Mouse (Mus musculus) lung, embryonic 16.5 days (tissue): ENCODE measurements around the gene Lhx1. TPM values are rescaled to one million over a fixed set of nuclear protein-coding genes. Genes with fewer than 3 reads are reported as not detected.

Experiments
- ATAC-seq: fragments of 200-750 bp; cut with Nextera tagmentation; 2 replicates; pipeline ENCODE4 v1.8.0; 2017; ENCODE audit warnings: low read depth, mild to moderate bottlenecking, moderate library complexity
- H3K27ac ChIP-seq: fragments of 300-500 bp; sonication (generic); 2 replicates; pipeline ENCODE4 v1.5.1; 2014; ENCODE audit warnings: mild to moderate bottlenecking, control low read depth, low read length
- H3K27me3 ChIP-seq: fragments of 300-500 bp; sonication (generic); 2 replicates; pipeline ENCODE4 v1.6.1; 2014; ENCODE audit warnings: low read depth, low read length, mixed read lengths; ENCODE audit not compliant: control insufficient read depth, insufficient read depth
- H3K36me3 ChIP-seq: fragments of 300-500 bp; sonication (generic); 2 replicates; pipeline ENCODE4 v1.6.1; 2014; ENCODE audit warnings: low read length; ENCODE audit not compliant: control insufficient read depth, insufficient read depth
- H3K4me1 ChIP-seq: fragments of 300-500 bp; sonication (generic); replicated peaks from 2 replicates; pipeline ENCODE4 v1.6.1; 2014; ENCODE audit warnings: low read length, mixed read lengths; ENCODE audit not compliant: control insufficient read depth, insufficient read depth
- H3K4me2 ChIP-seq: fragments of 300-500 bp; sonication (generic); 2 replicates; pipeline ENCODE4 v1.6.1; 2014; ENCODE audit warnings: low read depth, low read length, control low read depth
- H3K4me3 ChIP-seq: fragments of 300-500 bp; sonication (generic); 2 replicates; pipeline ENCODE4 v1.5.1; 2014; ENCODE audit warnings: mild to moderate bottlenecking, low read length, control low read depth
- H3K9ac ChIP-seq: fragments of 300-500 bp; sonication (generic); 2 replicates; pipeline ENCODE4 v1.6.1; 2014; ENCODE audit warnings: low read length, control low read depth
- H3K9me3 ChIP-seq: fragments of 300-500 bp; sonication (generic); 2 replicates; pipeline ENCODE4 v1.6.1; 2016; ENCODE audit warnings: low read length; ENCODE audit not compliant: control insufficient read depth
- WGBS: fragments of 180-500 bp; shearing (Covaris S2); extraction: QIAGEN DNeasy Blood & Tissue Kit; methylation state at CpG from one replicate; pipeline ENCODE4 v1.1.7; 2014; 5-methylcytosine and 5-hydroxymethylcytosine counted together
- polyA plus RNA-seq: library from polyadenylated mRNA; unstranded; fragments of >200 nt; fragmentation: Nextera tagmentation; extraction: Ambion mirVana; gene quantifications from 2 replicates; pipeline ENCODE4 v1.2.1, GENCODE M21; 2015

Gene Lhx1
- polyA plus RNA-seq, 1 experiment from 2014 or later, result not detected

DNA sequence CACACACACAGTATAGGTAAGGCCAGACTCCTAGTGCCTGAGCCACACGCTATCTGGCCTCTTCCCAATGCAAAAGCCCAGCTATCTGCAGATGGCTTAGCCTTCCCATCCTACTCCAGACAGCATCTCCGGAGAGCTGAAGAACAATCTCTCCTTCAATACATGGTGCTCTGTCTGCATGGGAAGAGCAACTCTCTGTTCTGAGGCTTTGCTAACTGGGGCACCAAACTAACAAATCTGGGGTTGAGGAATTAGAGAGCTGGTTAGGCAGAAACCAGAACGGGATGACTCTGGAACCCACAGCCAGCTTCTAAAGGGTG, 4.3 kb downstream of the Lhx1 start:
- Histone ChIP-seq H3K27ac (no peak overlapping the region), H3K4me1 (peaks cover 30% of the 10 kb centered on the region), H3K4me2 (no peak overlapping the region), H3K36me3 (no peaks in the 10 kb centered on the region), H3K4me3 (no peak overlapping the region), H3K9me3 (no peaks in the 10 kb centered on the region; the same call in 1 of the 2 replicates), H3K27me3 (peaks cover 91% of the 10 kb centered on the region), H3K9ac (no peak overlapping the region)
- ATAC-seq, result no peak
- WGBS, result 50% methylated on average over 3 of the region's 3 CpGs

DNA sequence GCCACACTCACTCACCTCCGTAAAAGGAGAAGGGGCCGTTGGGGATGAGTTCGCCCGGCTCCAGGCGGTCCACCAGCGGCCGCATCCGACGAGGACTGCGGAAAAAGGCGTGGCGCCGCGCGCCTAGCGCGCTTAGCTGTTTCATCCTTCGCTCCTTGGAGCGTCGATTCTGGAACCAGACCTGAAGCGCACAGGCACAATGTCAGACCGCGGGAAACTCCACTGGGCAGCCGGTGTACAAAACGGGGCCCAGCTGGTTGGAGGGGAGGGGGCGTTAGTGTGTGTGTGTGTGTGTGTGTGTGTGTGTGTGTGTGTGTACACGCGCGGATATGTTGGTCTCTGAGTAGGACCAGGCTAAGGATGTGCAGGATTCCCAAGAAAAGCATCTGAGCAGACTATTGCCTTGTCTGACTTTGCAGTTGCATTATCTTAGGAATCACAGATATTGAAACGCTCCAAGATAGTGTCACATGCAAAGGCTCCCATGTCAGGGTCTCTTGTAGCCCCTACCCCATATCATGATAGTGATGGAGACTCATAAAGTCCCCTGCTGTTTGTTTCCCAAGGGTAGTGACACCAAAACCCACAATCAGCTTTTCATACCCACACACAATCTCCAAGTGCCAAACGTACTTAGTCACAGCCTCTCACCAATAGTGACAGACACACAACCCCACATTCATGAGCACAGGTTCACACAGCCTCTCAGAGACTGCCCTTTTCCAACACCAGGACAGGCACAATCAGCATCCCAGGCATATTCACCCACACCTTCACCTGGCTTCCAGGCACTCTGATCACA, 4.9 kb downstream of the Lhx1 start:
- Histone ChIP-seq H3K4me1 (peaks cover 24% of the 10 kb centered on the region), H3K4me2 (no peak overlapping the region), H3K27ac (no peak overlapping the region), H3K4me3 (no peak overlapping the region), H3K9me3 (no peaks in the 10 kb centered on the region; the same call in 1 of the 2 replicates), H3K36me3 (no peaks in the 10 kb centered on the region), H3K9ac (no peak overlapping the region), H3K27me3 (peaks cover 91% of the 10 kb centered on the region)
- ATAC-seq, result no peak
- WGBS, result 14% methylated on average over 30 of the region's 31 CpGs

DNA sequence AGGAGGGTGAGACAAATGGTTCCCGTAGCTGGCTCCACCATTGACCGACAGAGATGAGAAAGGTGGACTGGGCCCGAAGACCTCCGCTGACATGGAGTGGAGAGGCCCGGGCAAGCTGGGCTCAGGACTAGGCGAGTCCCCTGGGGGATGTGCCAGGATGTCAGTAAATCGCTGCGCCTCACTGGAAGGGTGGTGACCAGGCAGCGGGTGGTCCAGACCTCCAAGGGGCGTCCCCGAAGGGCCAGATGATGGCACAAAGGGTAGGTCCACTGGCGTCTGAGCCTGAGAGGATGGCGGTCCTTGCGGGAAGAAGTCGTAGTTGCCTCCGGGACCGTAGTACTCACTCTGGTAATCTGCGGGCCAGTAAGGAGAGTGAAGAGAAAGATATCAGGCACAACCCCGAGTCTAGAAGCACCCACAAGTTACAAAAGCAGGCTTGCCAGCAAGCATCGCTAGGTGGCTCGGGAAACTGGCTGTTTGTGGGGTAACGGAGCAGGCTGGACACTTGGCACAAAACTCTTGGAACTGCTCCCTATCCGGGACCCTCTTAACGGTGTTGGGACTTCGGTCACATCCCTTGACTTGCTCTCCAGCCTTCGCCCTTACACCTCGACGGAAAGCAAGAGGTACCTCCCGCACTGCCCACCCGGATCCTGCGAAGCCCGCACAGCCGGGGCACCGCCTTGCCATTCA, 5.6 kb downstream of the Lhx1 start:
- WGBS, result 31% methylated on average over 34 of the region's 34 CpGs
- peaks cover 91% of the 10 kb centered on the region for H3K27me3 ChIP-seq
- H3K9ac ChIP-seq, result no peak overlapping the region
- H3K4me1 ChIP-seq, result peaks cover 17% of the 10 kb centered on the region
- H3K9me3 ChIP-seq, result no peaks in the 10 kb centered on the region; the same call in 1 of the 2 replicates
- ATAC-seq, result no peak
- H3K36me3 ChIP-seq, result no peaks in the 10 kb centered on the region
- H3K27ac ChIP-seq, result no peak overlapping the region
- no peak overlapping the region for H3K4me3 ChIP-seq
- no peak overlapping the region for H3K4me2 ChIP-seq

- no peak overlapping the region for H3K4me2 ChIP-seq
Measured at GRCm38 (mm10) chr11:84519036-84519435, 6.3 kb downstream of the Lhx1 start.

DNA sequence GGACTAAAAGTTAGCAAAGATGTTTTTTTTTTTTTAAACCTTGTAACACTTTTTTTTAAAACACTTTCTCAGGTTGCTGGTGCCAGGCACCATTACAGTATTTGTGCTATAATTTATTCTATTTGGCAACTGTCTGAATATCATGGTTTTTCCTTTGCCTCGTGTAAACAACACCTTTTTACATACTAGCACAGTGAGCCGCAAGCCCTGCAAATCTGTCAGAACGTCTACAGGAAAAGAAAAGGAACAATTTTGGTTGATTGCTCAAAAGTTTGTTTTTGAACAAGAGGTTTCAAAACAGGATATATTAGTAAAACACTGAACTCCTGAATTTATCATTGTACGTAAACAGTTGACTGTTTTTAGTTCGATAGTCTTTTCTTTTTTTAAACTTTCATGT, 7.1 kb downstream of the Lhx1 start:
- H3K9me3 ChIP-seq, result no peaks in the 10 kb centered on the region; the same call in 1 of the 2 replicates
- H3K4me2 ChIP-seq, result no peak overlapping the region
- H3K27me3 ChIP-seq, result peaks cover 84% of the 10 kb centered on the region
- ATAC-seq, result no peak
- no peaks in the 10 kb centered on the region for H3K36me3 ChIP-seq
- 59% methylated on average over 5 of the region's 5 CpGs for WGBS
- H3K27ac ChIP-seq, result no peak overlapping the region
- no peak overlapping the region for H3K9ac ChIP-seq
- H3K4me1 ChIP-seq, result peaks cover 14% of the 10 kb centered on the region
- no peak overlapping the region for H3K4me3 ChIP-seq

More at GRCm38 (mm10) chr11:84519036-84519435, 6.3 kb downstream of the Lhx1 start:
- Histone ChIP-seq H3K9me3 (no peaks in the 10 kb centered on the region; the same call in 1 of the 2 replicates), H3K27me3 (peaks cover 92% of the 10 kb centered on the region), H3K36me3 (no peaks in the 10 kb centered on the region), H3K4me3 (no peak overlapping the region), H3K4me1 (peaks cover 17% of the 10 kb centered on the region), H3K9ac (no peak overlapping the region), H3K27ac (no peak overlapping the region)
- no peak for ATAC-seq
- WGBS, result 54% methylated on average over 12 of the region's 12 CpGs

GRCm38 (mm10) chr11:84517431-84517830, 7.9 kb downstream of the Lhx1 start:
- H3K9me3 ChIP-seq, result no peaks in the 10 kb centered on the region; the same call in 1 of the 2 replicates
- H3K27ac ChIP-seq, result no peak overlapping the region
- ATAC-seq, result no peak
- no peak overlapping the region for H3K9ac ChIP-seq
- WGBS, result 46% methylated on average over 2 of the region's 2 CpGs
- H3K4me3 ChIP-seq, result no peak overlapping the region
- H3K4me2 ChIP-seq, result no peak overlapping the region
- H3K36me3 ChIP-seq, result no peaks in the 10 kb centered on the region
- H3K27me3 ChIP-seq, result peaks cover 76% of the 10 kb centered on the region
- H3K4me1 ChIP-seq, result peaks cover 12% of the 10 kb centered on the region; the same call in 1 of the 2 replicates

GRCm38 (mm10) chr11:84516501-84517240, 8.7 kb downstream of the Lhx1 start:
- Histone ChIP-seq H3K36me3 (no peaks in the 10 kb centered on the region), H3K9me3 (no peaks in the 10 kb centered on the region; the same call in 1 of the 2 replicates), H3K4me3 (no peak overlapping the region), H3K27ac (no peak overlapping the region), H3K27me3 (peaks cover 68% of the 10 kb centered on the region), H3K4me1 (peaks cover 8% of the 10 kb centered on the region; the same call in 1 of the 2 replicates), H3K9ac (no peak overlapping the region), H3K4me2 (no peak overlapping the region)
- 15% methylated on average over 14 of the region's 14 CpGs for WGBS
- no peak for ATAC-seq

DNA sequence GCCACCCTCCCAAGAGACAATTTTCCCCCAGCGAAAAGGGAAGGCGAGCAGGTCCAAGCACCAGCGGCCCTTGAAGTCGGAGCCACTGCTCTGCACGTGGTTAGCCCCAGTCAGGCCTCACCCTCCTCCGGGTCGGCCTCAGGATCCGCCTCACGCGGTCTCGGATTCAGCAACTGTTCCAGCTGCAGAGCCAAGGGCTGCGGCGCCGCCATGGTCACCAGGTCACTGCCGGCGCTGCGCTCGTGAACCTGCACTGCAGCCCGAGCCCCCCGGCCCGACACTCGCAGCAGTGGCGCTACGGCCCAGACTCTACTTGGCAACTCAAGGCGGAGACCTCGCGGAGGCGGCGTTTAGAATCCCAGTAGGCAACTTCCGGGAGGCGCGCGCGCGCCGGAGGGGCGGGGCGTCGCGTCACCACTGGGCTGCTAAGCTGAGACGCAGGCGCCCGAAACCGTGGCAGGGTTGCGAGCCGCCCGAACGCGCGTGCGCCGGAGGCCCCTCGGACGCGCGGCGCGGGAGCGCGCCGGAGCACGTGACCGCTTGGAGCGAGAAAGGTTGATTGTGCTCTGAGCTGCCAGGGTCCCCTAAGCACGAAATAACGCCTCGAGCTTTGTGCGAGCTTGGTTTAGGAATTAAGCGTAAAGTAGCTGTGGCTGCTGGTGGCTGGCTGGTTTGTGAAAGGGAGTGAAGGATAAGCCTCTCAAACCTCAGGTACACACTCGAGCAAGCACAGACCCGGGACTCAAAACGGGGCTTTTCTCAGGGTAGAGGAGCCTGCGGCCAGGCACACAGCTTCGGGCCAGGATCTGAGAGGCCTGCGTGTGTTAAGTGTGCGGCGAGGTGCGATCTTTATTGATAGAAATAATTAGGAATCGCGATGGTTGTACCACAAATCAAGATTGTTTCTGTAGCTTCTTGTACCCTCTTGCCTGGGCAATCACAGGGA, 11.9 kb downstream of the Lhx1 start, which contains the start of gene Aatf:
Aatf (minus strand) TSS at position 352 of the 946 bp plus-strand sequence.
- Histone ChIP-seq H3K36me3 (peaks cover 6% of the 10 kb centered on the region), H3K4me1 (peaks cover 8% of the 10 kb centered on the region; the same call in 1 of the 2 replicates), H3K4me2 (peak within 1 kb of the TSS; percentile 75), H3K27ac (peak within 1 kb of the TSS; percentile 70), H3K4me3 (peak within 1 kb of the TSS; percentile 84), H3K9me3 (no peaks in the 10 kb centered on the region), H3K9ac (peak within 1 kb of the TSS; percentile 87), H3K27me3 (peaks cover 36% of the 10 kb centered on the region)
- peak; percentile 99 for ATAC-seq
- WGBS, result under 1% methylated on average over 80 of the region's 80 CpGs
